Mouse (Mus musculus) retina, postnatal 7 days (tissue): ENCODE measurements around the gene Ccdc40.
A peak's percentile ranks its signal among the peaks of the same experiment; 100 is the strongest.

Experiments used
- DNase-seq: peaks from one replicate; pipeline ENCODE4 v3.0.0-alpha.2; 2012; ENCODE audit warnings: low read depth, low spot score

Gene Ccdc40

GRCm38 (mm10) chr11:119228091-119228781, at the start of gene Ccdc40, which contains the start of gene Tbc1d16:
TSS of gene Ccdc40 (plus strand) at chr11:119228572.
TSS of gene Tbc1d16 (minus strand) at chr11:119228499.
- DNase-seq = no peak

GRCm38 (mm10) chr11:119180824-119181582, 47.4 kb upstream of the Ccdc40 start:
- no peak for DNase-seq

- no peak for DNase-seq
Measured at GRCm38 (mm10) chr11:119181861-119182395, 46.4 kb upstream of the Ccdc40 start.

GRCm38 (mm10) chr11:119183684-119184310, 44.6 kb upstream of the Ccdc40 start:
- no peak for DNase-seq

- DNase-seq = no peak
Measured at GRCm38 (mm10) chr11:119186381-119186780, 42.0 kb upstream of the Ccdc40 start.

GRCm38 (mm10) chr11:119186989-119187799, 41.2 kb upstream of the Ccdc40 start:
- peak; percentile 76 for DNase-seq

GRCm38 (mm10) chr11:119187800-119188197, 40.6 kb upstream of the Ccdc40 start:
- no peak for DNase-seq

- no peak for DNase-seq
Measured at GRCm38 (mm10) chr11:119188389-119188788, 40.0 kb upstream of the Ccdc40 start.

- DNase-seq = no peak
Measured at GRCm38 (mm10) chr11:119189319-119189718, 39.1 kb upstream of the Ccdc40 start.

GRCm38 (mm10) chr11:119190498-119190897, 37.9 kb upstream of the Ccdc40 start:
- peak; percentile 53 for DNase-seq

- DNase-seq = no peak
Measured at GRCm38 (mm10) chr11:119191606-119192081, 36.7 kb upstream of the Ccdc40 start.

GRCm38 (mm10) chr11:119192176-119192575, 36.2 kb upstream of the Ccdc40 start:
- no peak for DNase-seq

- no peak for DNase-seq
Measured at GRCm38 (mm10) chr11:119192605-119193004, 35.8 kb upstream of the Ccdc40 start.

- DNase-seq = no peak
Measured at GRCm38 (mm10) chr11:119197618-119198563, 30.5 kb upstream of the Ccdc40 start.

- no peak for DNase-seq
Measured at GRCm38 (mm10) chr11:119198564-119199232, 29.7 kb upstream of the Ccdc40 start.

GRCm38 (mm10) chr11:119199233-119199601, 29.2 kb upstream of the Ccdc40 start:
- DNase-seq = no peak

GRCm38 (mm10) chr11:119203423-119203822, 24.9 kb upstream of the Ccdc40 start:
- no peak for DNase-seq

- no peak for DNase-seq
Measured at GRCm38 (mm10) chr11:119205738-119206137, 22.6 kb upstream of the Ccdc40 start.

- DNase-seq = no peak
Measured at GRCm38 (mm10) chr11:119206562-119206961, 21.8 kb upstream of the Ccdc40 start.

- DNase-seq = no peak
Measured at GRCm38 (mm10) chr11:119207986-119208385, 20.4 kb upstream of the Ccdc40 start.
